Mouse (Mus musculus) CH12.LX (cell line): ENCODE measurements around the gene Lrrc15. TPM values are rescaled to one million over a fixed set of nuclear protein-coding genes. Genes with fewer than 3 reads are reported as not detected.

Experiments
- DNase-seq: peaks from one replicate; pipeline ENCODE4 v3.0.0-alpha.2; 2013; ENCODE audit errors: extremely low read depth
- H3K27ac ChIP-seq: 2 replicates; pipeline ENCODE4 v1.5.1; 2012; ENCODE audit warnings: low read depth, mild to moderate bottlenecking, control low read depth, moderate library complexity; ENCODE audit not compliant: insufficient read depth
- H3K27me3 ChIP-seq: replicated peaks from 2 replicates; pipeline ENCODE3; 2012; ENCODE audit warnings: inconsistent platforms
- H3K36me3 ChIP-seq, 2 experiments: replicated peaks in 1 of 2; 2 replicates each; pipeline versions ENCODE3 to v1.6.1; 2012; ENCODE audit warnings: inconsistent platforms in 1 of 2, low read length in 1 of 2, mild to moderate bottlenecking in 1 of 2, mixed read lengths in 1 of 2, moderate library complexity in 1 of 2; ENCODE audit not compliant: control insufficient read depth in 1 of 2, insufficient read depth in 1 of 2
- H3K4me1 ChIP-seq, 2 experiments: 2 replicates each; pipeline ENCODE4 v1.6.1; 2012; ENCODE audit warnings: inconsistent platforms in 1 of 2, moderate library complexity in 1 of 2; ENCODE audit not compliant: insufficient read depth in 2 of 2, control insufficient read depth in 1 of 2
- H3K4me2 ChIP-seq: 2 replicates; pipeline ENCODE4 v1.6.1; 2012; ENCODE audit warnings: low read depth, mild to moderate bottlenecking, control low read depth; ENCODE audit not compliant: poor library complexity, insufficient read depth, severe bottlenecking
- H3K4me3 ChIP-seq, 3 experiments: fragments of 150-350 bp in 1 of 3; sonication (generic) in 1 of 3; replicated peaks in 1 of 3; 2 replicates each; pipeline versions ENCODE3 to v1.5.1; 2011 to 2012; ENCODE audit warnings: low read depth in 2 of 3, low read length in 2 of 3, mild to moderate bottlenecking in 2 of 3, moderate library complexity in 2 of 3, control low read depth in 1 of 3, improper control_type of control experiment in 1 of 3, inconsistent platforms in 1 of 3, mixed read lengths in 1 of 3; ENCODE audit not compliant: poor library complexity in 1 of 3
- H3K79me2 ChIP-seq: replicated peaks from 2 replicates; pipeline ENCODE4 v1.6.1; 2012; ENCODE audit warnings: mild to moderate bottlenecking, moderate library complexity; ENCODE audit not compliant: control insufficient read depth, poor library complexity, insufficient read depth, severe bottlenecking; ENCODE audit errors: extremely low read depth
- H3K9ac ChIP-seq: 2 replicates; pipeline ENCODE4 v1.6.1; 2012; ENCODE audit warnings: low read depth, mild to moderate bottlenecking, control low read depth, moderate library complexity; ENCODE audit not compliant: insufficient read depth
- H3K9me3 ChIP-seq: replicated peaks from 2 replicates; pipeline ENCODE3; 2012; ENCODE audit warnings: low read length, inconsistent platforms, mixed read lengths
- BHLHE40 ChIP-seq: IDR thresholded peaks from 2 replicates; pipeline ENCODE4 v1.6.1; 2011; ENCODE audit warnings: mild to moderate bottlenecking, low read depth, low read length, improper control_type of control experiment
- CHD1 ChIP-seq: IDR thresholded peaks from 2 replicates; pipeline ENCODE4 v1.6.1; 2012; ENCODE audit warnings: low read depth, low read length, improper control_type of control experiment, inconsistent platforms
- CTCF ChIP-seq, 2 experiments: IDR thresholded peaks in 1 of 2; conservative IDR thresholded peaks in 1 of 2; 2 replicates each; pipeline ENCODE4 v1.5.1; 2011 to 2012; ENCODE audit warnings: low read depth in 2 of 2, low read length in 2 of 2, improper control_type of control experiment in 1 of 2, inconsistent platforms in 1 of 2, mild to moderate bottlenecking in 1 of 2, moderate library complexity in 1 of 2
- E2F4 ChIP-seq: IDR thresholded peaks from 2 replicates; pipeline ENCODE4 v1.6.1; 2011; ENCODE audit warnings: low read depth, low read length, improper control_type of control experiment; ENCODE audit not compliant: insufficient replicate concordance
- ELF1 ChIP-seq: IDR thresholded peaks from 2 replicates; pipeline ENCODE4 v1.6.1; 2014; ENCODE audit warnings: low read depth, mild to moderate bottlenecking, inconsistent platforms, low read length, improper control_type of control experiment
- EP300 ChIP-seq: IDR thresholded peaks from 2 replicates; pipeline ENCODE4 v1.6.1; 2011; ENCODE audit warnings: low read length, improper control_type of control experiment
- GABPA ChIP-seq: IDR thresholded peaks from 2 replicates; pipeline ENCODE4 v1.6.1; 2012; ENCODE audit warnings: low read depth, low read length, improper control_type of control experiment, inconsistent platforms; ENCODE audit not compliant: insufficient replicate concordance
- HCFC1 ChIP-seq: IDR thresholded peaks from 2 replicates; pipeline ENCODE4 v1.6.1; 2012; ENCODE audit warnings: low read depth, mild to moderate bottlenecking, inconsistent platforms, low read length, improper control_type of control experiment
- KAT2A ChIP-seq: IDR thresholded peaks from 2 replicates; pipeline ENCODE4 v1.6.1; 2012; ENCODE audit warnings: low read length, improper control_type of control experiment, inconsistent platforms; ENCODE audit not compliant: insufficient replicate concordance
- MAFK ChIP-seq: IDR thresholded peaks from 2 replicates; pipeline ENCODE4 v1.6.1; 2011; ENCODE audit warnings: low read length, improper control_type of control experiment; ENCODE audit not compliant: insufficient replicate concordance
- MAX ChIP-seq: IDR thresholded peaks from 2 replicates; pipeline ENCODE4 v1.6.1; 2011; ENCODE audit warnings: low read length, improper control_type of control experiment
- MEF2A ChIP-seq: IDR thresholded peaks from 2 replicates; pipeline ENCODE4 v1.6.1; 2014; ENCODE audit warnings: low read depth, mild to moderate bottlenecking, inconsistent platforms, low read length, improper control_type of control experiment, borderline replicate concordance
- MXI1 ChIP-seq: IDR thresholded peaks from 2 replicates; pipeline ENCODE4 v1.6.1; 2011; ENCODE audit warnings: mild to moderate bottlenecking, low read depth, low read length, improper control_type of control experiment
- NELFE ChIP-seq: IDR thresholded peaks from 2 replicates; pipeline ENCODE4 v1.6.1; 2011; ENCODE audit warnings: low read depth, low read length, improper control_type of control experiment
- NRF1 ChIP-seq: IDR thresholded peaks from 2 replicates; pipeline ENCODE4 v1.6.1; 2014; ENCODE audit warnings: low read depth, mild to moderate bottlenecking, inconsistent platforms, low read length, improper control_type of control experiment, moderate library complexity
- POLR2A ChIP-seq: IDR thresholded peaks from 2 replicates; pipeline ENCODE4 v1.6.1; 2011; ENCODE audit warnings: low read depth, mild to moderate bottlenecking, improper control_type of control experiment, low read length
- POLR2AphosphoS2 ChIP-seq: IDR thresholded peaks from 2 replicates; pipeline ENCODE4 v1.6.1; 2011; ENCODE audit warnings: low read depth, low read length, improper control_type of control experiment
- RCOR1 ChIP-seq: conservative IDR thresholded peaks from 2 replicates; pipeline ENCODE4 v1.6.1; 2012; ENCODE audit warnings: low read depth, mild to moderate bottlenecking, inconsistent platforms, low read length, improper control_type of control experiment
- SIN3A ChIP-seq: IDR thresholded peaks from 2 replicates; pipeline ENCODE4 v1.6.1; 2012; ENCODE audit warnings: low read length, improper control_type of control experiment, inconsistent platforms
- TBP ChIP-seq: conservative IDR thresholded peaks from 2 replicates; pipeline ENCODE4 v1.6.1; 2011; ENCODE audit warnings: low read depth, low read length, improper control_type of control experiment
- UBTF ChIP-seq: IDR thresholded peaks from 2 replicates; pipeline ENCODE4 v1.6.1; 2012; ENCODE audit warnings: low read depth, mild to moderate bottlenecking, inconsistent platforms, low read length, improper control_type of control experiment, moderate library complexity
- USF1 ChIP-seq: IDR thresholded peaks from 2 replicates; pipeline ENCODE4 v1.6.1; 2014; ENCODE audit warnings: low read depth, mild to moderate bottlenecking, inconsistent platforms, low read length, improper control_type of control experiment
- USF2 ChIP-seq: conservative IDR thresholded peaks from 2 replicates; pipeline ENCODE4 v1.6.1; 2011; ENCODE audit warnings: low read depth, low read length, improper control_type of control experiment
- ZC3H11A ChIP-seq: IDR thresholded peaks from 2 replicates; pipeline ENCODE4 v1.6.1; 2012; ENCODE audit warnings: low read depth, mild to moderate bottlenecking, inconsistent platforms, low read length, improper control_type of control experiment
- dilution Hi-C: fragments of 300-500 bp; cut with MboI; formaldehyde crosslinking; loops from 2 replicates; pipeline ENCODE4 v1.14.3; 2020; ENCODE audit warnings: low sequenced_read_pairs; ENCODE audit not compliant: extremely low pct_unique_long_range_greater_than_20kb, extremely low pct_ligation_motif_present
- in situ Hi-C: fragments of 300-500 bp; cut with MboI; formaldehyde crosslinking; loops from 3 replicates; pipeline ENCODE4 v1.14.3; 2019; ENCODE audit warnings: low sequenced_read_pairs, low pct_ligation_motif_present, low pct_unique_long_range_greater_than_20kb, mixed read lengths
- polyA plus RNA-seq: library from polyadenylated mRNA; unstranded; fragments of >175 nt; gene quantifications from 2 replicates; pipeline ENCODE4 v1.2.1, GENCODE M21; 2012; ENCODE audit warnings: low read depth; ENCODE audit not compliant: insufficient read length
- total RNA-seq, 2 experiments: library from RNA; depleted of rRNA; stranded (reverse); fragments of 300-350 nt in 1 of 2; fragments of >200 nt in 1 of 2; gene quantifications; 2 replicates each; pipeline ENCODE4 v1.2.3; 2012 to 2014

Gene Lrrc15
- total and polyA plus RNA-seq, 3 experiments, result not detected

DNA sequence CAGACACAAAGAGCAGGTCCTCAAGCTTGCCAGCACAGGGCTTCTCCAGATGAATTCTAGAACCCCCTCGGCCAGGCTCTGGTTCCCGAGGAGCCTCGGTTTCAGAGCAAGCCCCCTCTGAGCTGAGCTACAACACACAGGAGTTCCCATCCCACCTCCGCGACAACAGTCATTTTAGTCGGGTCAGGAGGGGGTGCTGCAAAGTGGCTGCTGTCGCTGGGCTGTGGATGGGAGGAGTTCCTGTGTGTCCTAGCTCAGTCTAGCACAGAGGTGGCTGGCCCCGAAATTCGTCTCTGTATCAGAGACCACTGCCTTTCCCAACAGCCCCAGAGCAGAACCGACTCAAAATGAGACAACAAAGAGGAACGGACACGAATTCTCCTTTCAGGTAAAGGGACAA, 24.2 kb upstream of the Lrrc15 start:
- Histone ChIP-seq H3K36me3 (peaks cover 2 to 27% of the 10 kb centered on the region in 2 experiments), H3K9ac (no peak overlapping the region)

GRCm38 (mm10) chr16:30306102-30306501, 23.0 kb upstream of the Lrrc15 start:
- TF ChIP-seq UBTF (no peak), CTCF (conservative IDR thresholded peaks at IDR 0.05 in 1 of 2, IDR thresholded peaks at IDR 0.05 in 1 of 2; ENCODE audit: low read depth in 2 of 2, low read length in 2 of 2) (no peak), MEF2A (no peak), POLR2AphosphoS2 (no peak), BHLHE40 (no peak), CHD1 (no peak), NELFE (no peak), TBP (no peak), SIN3A (no peak), POLR2A (no peak), MXI1 (no peak), MAFK (no peak), HCFC1 (no peak), USF1 (no peak), MAX (no peak)
- dilution Hi-C loops, result no loop called here
- peaks cover 7% of the 10 kb centered on the region for H3K9me3 ChIP-seq
- H3K27me3 ChIP-seq, result no peaks in the 10 kb centered on the region
- no peak overlapping the region for H3K4me3 ChIP-seq
- H3K27ac ChIP-seq, result no peak overlapping the region
- H3K9ac ChIP-seq, result no peak overlapping the region
- H3K36me3 ChIP-seq, result peaks cover 2 to 17% of the 10 kb centered on the region in 2 experiments
- in situ Hi-C loops, result no loop called here
- H3K79me2 ChIP-seq, result no peaks in the 10 kb centered on the region
- no peak for DNase-seq
- peaks cover 4 to 16% of the 10 kb centered on the region in 2 experiments for H3K4me1 ChIP-seq
- no peak overlapping the region for H3K4me2 ChIP-seq

More for the DNA sequence above, 24.2 kb upstream of the Lrrc15 start:
- no peak overlapping the region for H3K27ac ChIP-seq
- DNase-seq, result no peak
- H3K79me2 ChIP-seq, result no peaks in the 10 kb centered on the region
- TF ChIP-seq NELFE, result no peak
- TF ChIP-seq USF2, result no peak
- TF ChIP-seq POLR2AphosphoS2, result no peak
- TF ChIP-seq ZC3H11A, result no peak
- no peak for TF ChIP-seq E2F4
- no peak for TF ChIP-seq KAT2A
- TF ChIP-seq EP300, result no peak
- TF ChIP-seq RCOR1, result no peak
- no peak for TF ChIP-seq MAFK
- no peak for TF ChIP-seq GABPA
- no peak for TF ChIP-seq NRF1
- no peak for TF ChIP-seq SIN3A
- TF ChIP-seq ELF1, result no peak
- H3K4me3 ChIP-seq, result no peak overlapping the region
- dilution Hi-C loops, result no loop called here
- in situ Hi-C loops, result no loop called here
- H3K4me1 ChIP-seq, result peaks cover 4 to 20% of the 10 kb centered on the region in 2 experiments
- no peaks in the 10 kb centered on the region for H3K27me3 ChIP-seq
- H3K9me3 ChIP-seq, result peaks cover 7% of the 10 kb centered on the region
- no peak overlapping the region for H3K4me2 ChIP-seq
